Mouse (Mus musculus) kidney, adult 2 months (tissue): ENCODE results near the gene Galr2. TPM values are rescaled to one million over a fixed set of nuclear protein-coding genes. Genes with fewer than 3 reads are reported as not detected.

Experiments used
- DNase-seq: peaks from one replicate; pipeline ENCODE4 v3.0.0; 2021
- H3K27ac ChIP-seq: fragments of 200-500 bp; 2 replicates; pipeline ENCODE4 v1.5.1; 2012; ENCODE audit warnings: low read depth, low read length, control low read depth, inconsistent platforms; ENCODE audit not compliant: insufficient read depth
- H3K27me3 ChIP-seq: fragments of 200-500 bp; replicated peaks from 2 replicates; pipeline ENCODE4 v1.6.1; 2012; ENCODE audit warnings: mild to moderate bottlenecking, moderate library complexity, low read length, inconsistent platforms; ENCODE audit not compliant: control insufficient read depth, insufficient read depth
- H3K36me3 ChIP-seq: fragments of 200-500 bp; 2 replicates; pipeline ENCODE4 v1.6.1; 2012; ENCODE audit warnings: mild to moderate bottlenecking, moderate library complexity, low read length, inconsistent platforms; ENCODE audit not compliant: control insufficient read depth, insufficient read depth
- H3K4me1 ChIP-seq: fragments of 200-500 bp; 2 replicates; pipeline ENCODE4 v1.6.1; 2011; ENCODE audit warnings: low read length; ENCODE audit not compliant: control insufficient read depth, insufficient read depth
- H3K4me3 ChIP-seq: fragments of 200-500 bp; 2 replicates; pipeline ENCODE4 v1.5.1; 2011; ENCODE audit warnings: mild to moderate bottlenecking, low read depth, low read length, control low read depth; ENCODE audit not compliant: insufficient read depth
- CTCF ChIP-seq: fragments of 200-500 bp; conservative IDR thresholded peaks from 2 replicates; pipeline ENCODE4 v1.5.1; 2011; ENCODE audit warnings: low read depth, mild to moderate bottlenecking, control low read depth, low read length, moderate library complexity, mixed read lengths; ENCODE audit not compliant: insufficient read depth, insufficient read length
- POLR2A ChIP-seq: fragments of 200-500 bp; IDR thresholded peaks from one replicate; pipeline ENCODE4 v1.6.1; 2011; ENCODE audit warnings: low read depth, low read length, control low read depth
- WGBS: fragments of 180-500 bp; shearing (Covaris S2); methylation state at CpG from one replicate; pipeline ENCODE4 v1.1.7; 2018; 5-methylcytosine and 5-hydroxymethylcytosine counted together
- polyA plus RNA-seq: library from polyadenylated mRNA; depleted of rRNA; stranded (reverse); fragments of >200 nt; gene quantifications from 2 replicates; pipeline ENCODE4 v1.2.3, GENCODE M21; 2012; rRNA removed

The Galr2 gene
- polyA plus RNA-seq = 3.3 and 5.3 TPM in 2 replicates

DNA sequence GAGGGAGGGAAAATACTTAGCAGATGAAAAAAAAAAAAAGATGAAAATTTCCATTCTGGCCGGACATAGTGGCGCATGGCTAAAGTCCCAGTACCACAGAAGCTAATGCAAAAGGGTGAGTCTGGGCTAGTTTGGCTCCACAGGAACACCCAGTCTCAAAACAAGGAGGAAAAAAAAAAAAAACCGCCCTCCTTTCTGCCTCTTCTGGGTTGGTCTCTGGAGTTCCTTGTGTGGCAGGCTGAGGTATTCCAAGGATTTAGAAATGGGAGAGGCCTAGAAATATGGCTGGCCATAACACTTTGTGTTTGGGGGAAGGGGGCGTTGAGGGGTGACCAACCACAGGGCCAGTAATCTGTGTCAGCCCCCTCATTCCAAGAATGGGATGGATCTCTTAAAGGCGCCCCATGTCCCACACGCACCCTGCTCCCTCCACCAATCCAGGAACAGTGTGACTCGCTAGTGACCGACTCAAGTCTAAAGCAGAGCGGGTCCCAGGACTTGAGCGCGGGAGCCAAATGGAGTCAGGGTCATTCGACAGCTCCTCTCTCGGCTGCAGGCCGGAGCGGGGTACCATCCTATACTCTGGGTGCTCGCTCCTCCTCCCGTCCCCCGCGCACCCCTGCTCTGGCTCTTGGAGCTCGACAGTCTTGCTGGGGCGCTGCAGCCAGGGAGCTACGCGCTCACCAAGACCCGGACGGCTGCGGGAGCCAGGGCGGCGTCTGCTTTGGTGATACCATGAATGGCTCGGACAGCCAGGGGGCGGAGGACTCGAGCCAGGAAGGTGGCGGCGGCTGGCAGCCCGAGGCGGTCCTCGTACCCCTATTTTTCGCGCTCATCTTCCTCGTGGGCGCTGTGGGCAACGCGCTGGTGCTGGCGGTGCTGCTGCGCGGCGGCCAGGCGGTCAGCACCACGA lies at the start of gene Galr2:
TSS of gene Galr2 (plus strand) at position 189 of the 913 bp plus-strand sequence.
- no peak for DNase-seq
- Histone ChIP-seq H3K4me1 (0 out of 2 replicates have a peak, but pooled peaks cover 3% of the 10 kb centered on the region), H3K27me3 (no peaks in the 10 kb centered on the region; the same call in 1 of the 2 replicates), H3K36me3 (no peaks in the 10 kb centered on the region), H3K27ac (no peak within 1 kb of the TSS), H3K4me3 (no peak within 1 kb of the TSS)
- 8% methylated on average over 48 of the region's 48 CpGs for WGBS
- no peak for TF ChIP-seq POLR2A
- TF ChIP-seq CTCF = no peak

- Histone ChIP-seq H3K4me3 (no peak overlapping the region), H3K36me3 (no peaks in the 10 kb centered on the region), H3K4me1 (peaks cover 10% of the 10 kb centered on the region), H3K27me3 (no peaks in the 10 kb centered on the region), H3K27ac (no peak overlapping the region)
- WGBS = 67% methylated on average over 17 of the region's 17 CpGs
- no peak for TF ChIP-seq POLR2A
- TF ChIP-seq CTCF = no peak
- DNase-seq = no peak
Measured at GRCm38 (mm10) chr11:116232427-116232826, 48.3 kb upstream of the Galr2 start.

GRCm38 (mm10) chr11:116234901-116235300 lies 45.8 kb upstream of the Galr2 start:
- Histone ChIP-seq H3K4me3 (no peak overlapping the region), H3K4me1 (peaks cover 6% of the 10 kb centered on the region), H3K27me3 (no peaks in the 10 kb centered on the region), H3K27ac (no peak overlapping the region), H3K36me3 (no peaks in the 10 kb centered on the region)
- DNase-seq = peak; percentile 60
- 57% methylated on average over 8 of the region's 8 CpGs for WGBS
- TF ChIP-seq CTCF (no peak), POLR2A (no peak)

DNA sequence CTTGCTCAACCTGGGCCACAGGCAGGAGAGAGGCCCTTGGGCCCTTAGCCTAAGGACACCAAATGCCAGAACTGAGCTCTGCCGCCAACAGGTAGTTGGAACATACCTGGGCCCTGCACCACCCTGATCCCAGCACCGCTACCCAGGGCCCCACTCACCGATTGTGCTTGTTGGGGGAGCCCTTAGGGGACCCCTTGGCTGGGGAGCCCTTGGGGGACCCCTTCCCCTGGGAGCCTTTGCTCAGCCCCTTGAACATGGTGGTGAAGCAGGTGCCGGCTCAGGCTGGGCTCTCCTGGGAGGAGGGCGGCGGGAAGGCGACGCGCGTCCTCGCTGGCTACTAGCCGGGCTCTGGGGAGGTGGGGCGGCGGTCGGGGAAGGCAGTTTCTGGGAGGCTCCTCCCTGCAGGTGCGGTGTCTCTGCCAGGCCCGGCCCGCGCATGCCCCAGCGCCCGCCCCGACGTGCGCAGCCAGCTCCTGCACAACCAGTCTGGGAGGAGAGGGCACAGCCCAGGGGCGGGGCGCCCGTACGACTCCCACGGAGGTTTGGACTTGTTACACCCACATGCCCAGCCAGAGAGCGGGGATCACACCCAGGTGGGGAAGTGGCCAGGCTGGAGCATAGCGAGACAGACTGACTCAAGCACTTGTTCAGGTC lies 42.9 kb upstream of the Galr2 start, which contains the start of gene Evpl:
TSS of gene Evpl (minus strand) at position 336 of the 654 bp plus-strand sequence.
- WGBS = 6% methylated on average over 31 of the region's 31 CpGs
- H3K27ac ChIP-seq = peak within 1 kb of the TSS; percentile 47
- peaks cover 16% of the 10 kb centered on the region for H3K4me1 ChIP-seq
- H3K4me3 ChIP-seq = peak within 1 kb of the TSS; percentile 49
- H3K36me3 ChIP-seq = no peaks in the 10 kb centered on the region
- DNase-seq = peak; percentile 98
- no peaks in the 10 kb centered on the region for H3K27me3 ChIP-seq
- no peak for TF ChIP-seq CTCF
- TF ChIP-seq POLR2A = peak; percentile 65

GRCm38 (mm10) chr11:116239797-116240196 lies 40.9 kb upstream of the Galr2 start:
- TF ChIP-seq POLR2A (no peak), CTCF (no peak)
- no peaks in the 10 kb centered on the region for H3K36me3 ChIP-seq
- H3K4me1 ChIP-seq = peaks cover 21% of the 10 kb centered on the region
- no peak overlapping the region for H3K4me3 ChIP-seq
- 46% methylated on average over 7 of the region's 7 CpGs for WGBS
- no peak for DNase-seq
- H3K27me3 ChIP-seq = no peaks in the 10 kb centered on the region
- no peak overlapping the region for H3K27ac ChIP-seq

- Histone ChIP-seq H3K4me3 (no peak overlapping the region), H3K4me1 (peaks cover 22% of the 10 kb centered on the region), H3K27me3 (no peaks in the 10 kb centered on the region), H3K27ac (no peak overlapping the region), H3K36me3 (peaks cover 4% of the 10 kb centered on the region; the same call in 1 of the 2 replicates)
- no peak for TF ChIP-seq CTCF
- no peak for TF ChIP-seq POLR2A
- 38% methylated on average over 12 of the region's 12 CpGs for WGBS
- peak; percentile 80 for DNase-seq
Measured at GRCm38 (mm10) chr11:116241744-116242235, 38.9 kb upstream of the Galr2 start.
